Mouse (Mus musculus) neural tube, embryonic 14.5 days (tissue): ENCODE measurements around the gene Atxn1. TPM values are rescaled to one million over a fixed set of nuclear protein-coding genes. Genes with fewer than 3 reads are reported as not detected.
A peak's percentile ranks its signal among the peaks of the same experiment; 100 is the strongest.

ENCODE experiments used
- ATAC-seq: fragments of 200-750 bp; cut with Nextera tagmentation; 2 replicates; pipeline ENCODE4 v1.8.0; 2017; ENCODE audit warnings: low read depth, mild to moderate bottlenecking, moderate TSS enrichment, moderate library complexity
- H3K27ac ChIP-seq: fragments of 300-500 bp; sonication (generic); 2 replicates; pipeline ENCODE4 v1.5.1; 2014; ENCODE audit warnings: low read depth, mild to moderate bottlenecking, control low read depth, low read length, moderate library complexity, mixed read lengths
- H3K27me3 ChIP-seq: fragments of 300-500 bp; sonication (generic); 2 replicates; pipeline ENCODE4 v1.6.1; 2014; ENCODE audit warnings: low read length; ENCODE audit not compliant: control insufficient read depth, insufficient read depth
- H3K36me3 ChIP-seq: fragments of 300-500 bp; sonication (generic); 2 replicates; pipeline ENCODE4 v1.6.1; 2014; ENCODE audit warnings: low read length, mixed read lengths; ENCODE audit not compliant: control insufficient read depth, insufficient read depth
- H3K4me1 ChIP-seq: fragments of 300-500 bp; sonication (generic); 2 replicates; pipeline ENCODE4 v1.6.1; 2014; ENCODE audit warnings: low read length; ENCODE audit not compliant: control insufficient read depth, insufficient read depth
- H3K4me2 ChIP-seq: fragments of 300-500 bp; sonication (generic); 2 replicates; pipeline ENCODE4 v1.6.1; 2014; ENCODE audit warnings: mild to moderate bottlenecking, low read depth, low read length, control low read depth
- H3K4me3 ChIP-seq: fragments of 300-500 bp; sonication (generic); 2 replicates; pipeline ENCODE4 v1.5.1; 2014; ENCODE audit warnings: low read depth, low read length, control low read depth, mixed read lengths
- H3K9ac ChIP-seq: fragments of 300-500 bp; sonication (generic); replicated peaks from 2 replicates; pipeline ENCODE4 v1.6.1; 2014; ENCODE audit warnings: low read depth, mild to moderate bottlenecking, control low read depth, low read length, mixed read lengths
- H3K9me3 ChIP-seq: fragments of 300-500 bp; sonication (generic); 2 replicates; pipeline ENCODE4 v1.6.1; 2016; ENCODE audit warnings: low read length; ENCODE audit not compliant: control insufficient read depth
- WGBS: fragments of 180-500 bp; shearing (Covaris S2); extraction: QIAGEN DNeasy Blood & Tissue Kit; methylation state at CpG from one replicate; pipeline ENCODE4 v1.1.7; 2014; 5-methylcytosine and 5-hydroxymethylcytosine counted together
- polyA plus RNA-seq: library from polyadenylated mRNA; unstranded; fragments of >200 nt; fragmentation: Nextera tagmentation; extraction: Ambion mirVana; gene quantifications from 2 replicates; pipeline ENCODE4 v1.2.1, GENCODE M21; 2014

The Atxn1 gene
- polyA plus RNA-seq, 1 experiment from 2014 or later, result 9.4 TPM

DNA sequence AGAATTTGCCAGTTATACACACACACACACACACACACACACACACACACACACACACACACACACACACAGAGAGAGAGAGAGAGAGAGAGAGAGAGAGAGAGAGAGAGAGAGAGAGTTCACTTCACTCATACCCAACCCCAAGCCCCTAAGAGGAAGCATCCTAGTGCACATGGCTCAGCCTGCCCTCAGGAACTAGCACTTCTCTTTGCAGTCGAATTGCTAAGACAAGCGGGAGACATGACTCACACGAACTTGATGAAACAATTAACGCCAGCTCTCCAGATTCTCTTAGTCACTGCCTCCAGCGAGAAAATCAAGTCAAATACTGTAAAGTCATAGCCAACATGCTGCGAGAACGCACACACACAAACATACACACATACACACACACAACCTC, 53.0 kb downstream of the Atxn1 start:
- Histone ChIP-seq H3K4me3 (no peak overlapping the region), H3K9me3 (no peaks in the 10 kb centered on the region), H3K27me3 (no peaks in the 10 kb centered on the region), H3K27ac (no peak overlapping the region), H3K36me3 (peaks cover 3% of the 10 kb centered on the region; the same call in 1 of the 2 replicates), H3K9ac (no peak overlapping the region), H3K4me2 (no peak overlapping the region), H3K4me1 (0 out of 2 replicates have a peak, but pooled peaks cover 2% of the 10 kb centered on the region)
- ATAC-seq, result no peak
- WGBS, result 78% methylated on average over 7 of the region's 7 CpGs

GRCm38 (mm10) chr13:45911069-45911468, 53.7 kb downstream of the Atxn1 start:
- H3K9me3 ChIP-seq, result no peaks in the 10 kb centered on the region
- peaks cover 3% of the 10 kb centered on the region; the same call in 1 of the 2 replicates for H3K36me3 ChIP-seq
- WGBS, result 92% methylated on average over 5 of the region's 5 CpGs
- H3K4me2 ChIP-seq, result no peak overlapping the region
- no peak overlapping the region for H3K9ac ChIP-seq
- no peak overlapping the region for H3K4me3 ChIP-seq
- H3K27me3 ChIP-seq, result no peaks in the 10 kb centered on the region
- ATAC-seq, result no peak
- 0 out of 2 replicates have a peak, but pooled peaks cover 2% of the 10 kb centered on the region for H3K4me1 ChIP-seq
- H3K27ac ChIP-seq, result no peak overlapping the region

DNA sequence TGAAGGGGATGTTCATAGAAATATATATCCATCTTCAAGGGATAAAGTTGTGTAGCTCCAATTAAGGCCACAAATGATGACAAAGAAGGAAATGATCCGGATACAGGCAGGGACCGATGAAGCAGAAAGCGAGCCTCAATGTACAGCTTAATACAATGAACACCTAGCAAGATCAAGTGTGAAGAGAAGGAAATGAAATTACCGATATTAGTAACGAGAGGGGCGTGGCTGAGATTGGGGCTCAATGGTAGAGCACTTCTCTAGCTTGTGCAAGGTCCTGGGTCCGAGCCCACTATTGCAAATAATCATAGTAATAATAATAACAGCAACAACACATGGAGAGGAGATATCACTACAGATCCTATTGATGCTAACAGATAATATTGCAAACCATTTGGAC, 54.5 kb downstream of the Atxn1 start:
- Histone ChIP-seq H3K27me3 (no peaks in the 10 kb centered on the region), H3K27ac (no peak overlapping the region), H3K36me3 (peaks cover 3% of the 10 kb centered on the region; the same call in 1 of the 2 replicates), H3K9me3 (no peaks in the 10 kb centered on the region), H3K4me1 (0 out of 2 replicates have a peak, but pooled peaks cover 2% of the 10 kb centered on the region), H3K4me2 (no peak overlapping the region), H3K4me3 (no peak overlapping the region), H3K9ac (no peak overlapping the region)
- WGBS, result 96% methylated on average over 7 of the region's 7 CpGs
- ATAC-seq, result no peak

- ATAC-seq, result peak; percentile 60; the same call in 1 of the 2 replicates
- Histone ChIP-seq H3K4me1 (no peaks in the 10 kb centered on the region), H3K9me3 (no peaks in the 10 kb centered on the region), H3K27ac (no peak overlapping the region; the same call in 1 of the 2 replicates), H3K27me3 (no peaks in the 10 kb centered on the region), H3K4me2 (no peak overlapping the region), H3K4me3 (no peak overlapping the region), H3K36me3 (peaks cover 3% of the 10 kb centered on the region; the same call in 1 of the 2 replicates), H3K9ac (no peak overlapping the region)
- WGBS, result 74% methylated on average over 6 of the region's 6 CpGs
Measured at GRCm38 (mm10) chr13:45907181-45907691, 57.6 kb downstream of the Atxn1 start.

DNA sequence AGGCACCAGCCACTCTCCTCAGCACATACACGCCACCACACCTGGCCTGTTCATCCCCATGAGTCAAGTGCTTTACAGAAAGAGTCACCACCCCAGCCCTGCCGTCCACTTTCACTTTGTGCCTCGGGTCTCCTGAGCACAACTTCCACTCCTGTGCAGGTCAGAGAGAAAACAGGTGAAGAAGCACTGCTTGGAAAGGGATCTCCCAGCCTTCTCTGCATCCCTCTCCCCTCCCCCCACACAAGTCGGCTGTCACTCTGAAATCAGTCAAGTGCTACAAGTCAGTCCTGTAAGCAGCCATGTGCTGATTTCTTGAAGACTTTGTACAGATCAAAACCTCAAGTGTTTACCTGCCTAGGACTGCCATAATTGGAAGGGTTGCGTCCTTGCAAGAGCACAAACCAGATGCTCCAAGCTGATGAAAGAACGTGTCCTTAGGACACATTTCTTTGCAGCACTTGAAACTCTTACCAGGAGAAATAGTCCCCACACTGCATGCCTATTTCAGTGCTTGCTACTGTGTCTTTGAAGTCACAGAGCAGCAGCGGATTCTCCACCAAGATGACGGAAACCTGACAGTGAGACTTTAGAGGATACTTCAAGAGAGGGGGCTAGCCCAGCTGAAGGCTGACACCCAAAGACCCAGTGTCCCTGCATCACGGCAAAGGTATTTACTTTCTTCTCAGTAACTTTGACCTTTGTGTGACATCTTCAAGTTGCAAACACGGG, 58.2 kb downstream of the Atxn1 start:
- H3K4me2 ChIP-seq, result no peak overlapping the region
- no peaks in the 10 kb centered on the region for H3K9me3 ChIP-seq
- no peaks in the 10 kb centered on the region for H3K4me1 ChIP-seq
- H3K27ac ChIP-seq, result no peak overlapping the region
- no peak overlapping the region for H3K4me3 ChIP-seq
- H3K9ac ChIP-seq, result no peak overlapping the region
- H3K36me3 ChIP-seq, result peaks cover 3% of the 10 kb centered on the region; the same call in 1 of the 2 replicates
- 84% methylated on average over 10 of the region's 10 CpGs for WGBS
- ATAC-seq, result no peak
- no peaks in the 10 kb centered on the region for H3K27me3 ChIP-seq

DNA sequence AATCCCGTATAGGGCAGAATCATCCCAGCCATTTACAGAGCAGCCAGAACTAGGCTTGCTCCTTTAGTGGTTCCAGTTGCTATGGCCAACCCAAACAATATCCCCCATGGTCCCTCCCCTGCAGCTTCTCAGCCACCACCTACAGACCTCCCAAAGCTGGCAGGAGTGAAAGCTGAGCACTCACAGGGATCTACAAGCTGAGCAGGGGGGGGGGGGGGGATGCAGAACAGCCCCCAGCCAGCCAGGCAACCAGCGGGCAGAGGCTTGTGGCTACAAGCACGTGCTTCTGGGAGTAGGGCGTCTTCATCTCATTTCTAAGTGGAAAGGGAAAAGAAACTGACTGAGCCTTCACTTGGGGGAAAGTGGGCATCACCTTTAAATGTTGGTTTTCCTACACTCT, 59.9 kb downstream of the Atxn1 start:
- H3K9me3 ChIP-seq, result no peaks in the 10 kb centered on the region
- no peak for ATAC-seq
- no peak overlapping the region for H3K4me3 ChIP-seq
- 62% methylated on average over 4 of the region's 4 CpGs for WGBS
- no peak overlapping the region for H3K4me2 ChIP-seq
- H3K4me1 ChIP-seq, result no peaks in the 10 kb centered on the region
- no peak overlapping the region for H3K9ac ChIP-seq
- H3K36me3 ChIP-seq, result no peaks in the 10 kb centered on the region
- H3K27ac ChIP-seq, result no peak overlapping the region
- H3K27me3 ChIP-seq, result no peaks in the 10 kb centered on the region

- Histone ChIP-seq H3K9me3 (no peaks in the 10 kb centered on the region), H3K27me3 (no peaks in the 10 kb centered on the region)
- whole genome bisulfite sequencing, result 79% methylated on average over 4 of the region's 4 CpGs
Measured at GRCm38 (mm10) chr13:45904456-45904855, 60.4 kb downstream of the Atxn1 start.

GRCm38 (mm10) chr13:45903519-45904274, 61.1 kb downstream of the Atxn1 start:
- Histone ChIP-seq H3K27me3 (no peaks in the 10 kb centered on the region), H3K4me1 (no peaks in the 10 kb centered on the region), H3K4me3 (no peak overlapping the region), H3K27ac (no peak overlapping the region), H3K9ac (no peak overlapping the region), H3K4me2 (no peak overlapping the region), H3K9me3 (no peaks in the 10 kb centered on the region), H3K36me3 (no peaks in the 10 kb centered on the region)
- 81% methylated on average over 12 of the region's 12 CpGs for WGBS
- ATAC-seq, result no peak

More at GRCm38 (mm10) chr13:45904456-45904855, 60.4 kb downstream of the Atxn1 start:
- Histone ChIP-seq H3K36me3 (no peaks in the 10 kb centered on the region), H3K4me2 (no peak overlapping the region), H3K27ac (no peak overlapping the region), H3K4me1 (no peaks in the 10 kb centered on the region), H3K9ac (no peak overlapping the region), H3K4me3 (no peak overlapping the region)
- ATAC-seq, result no peak

DNA sequence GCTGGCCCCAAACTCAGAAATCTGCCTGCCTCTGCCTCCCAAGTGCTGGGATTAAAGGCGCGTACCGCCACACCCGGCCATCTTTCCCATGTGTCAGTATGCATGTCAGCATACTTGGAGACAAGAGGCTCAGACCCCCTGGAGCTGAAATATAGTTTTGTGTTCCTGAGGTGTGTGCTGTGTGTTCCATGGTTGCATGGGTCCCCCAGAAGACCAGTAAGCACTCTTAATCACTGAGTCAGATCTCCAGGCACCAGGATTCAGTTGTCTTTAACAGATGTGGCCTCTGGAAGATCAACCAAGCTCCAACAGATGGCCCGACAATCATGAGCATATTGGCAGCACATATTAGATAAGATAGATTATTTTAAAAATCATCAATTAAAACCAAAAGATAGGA, 62.4 kb downstream of the Atxn1 start:
- Histone ChIP-seq H3K27ac (no peak overlapping the region), H3K27me3 (no peaks in the 10 kb centered on the region), H3K4me3 (no peak overlapping the region), H3K9me3 (no peaks in the 10 kb centered on the region), H3K9ac (no peak overlapping the region), H3K36me3 (no peaks in the 10 kb centered on the region), H3K4me2 (no peak overlapping the region), H3K4me1 (no peaks in the 10 kb centered on the region)
- 97% methylated on average over 5 of the region's 5 CpGs for WGBS
- no peak for ATAC-seq
